Mouse (Mus musculus) lung, adult 2 months (tissue): Measurements from ENCODE around the gene Popdc2.

Experiments
- CTCF ChIP-seq: fragments of 200-500 bp; IDR thresholded peaks from 2 replicates; pipeline ENCODE4 v1.5.1; 2011; ENCODE audit warnings: mild to moderate bottlenecking, low read length, control low read depth; ENCODE audit not compliant: insufficient read depth
- POLR2A ChIP-seq: fragments of 200-500 bp; IDR thresholded peaks from 2 replicates; pipeline ENCODE4 v1.6.1; 2011; ENCODE audit warnings: low read depth, mild to moderate bottlenecking, control low read depth, low read length, borderline replicate concordance; ENCODE audit errors: extremely low read depth

DNA sequence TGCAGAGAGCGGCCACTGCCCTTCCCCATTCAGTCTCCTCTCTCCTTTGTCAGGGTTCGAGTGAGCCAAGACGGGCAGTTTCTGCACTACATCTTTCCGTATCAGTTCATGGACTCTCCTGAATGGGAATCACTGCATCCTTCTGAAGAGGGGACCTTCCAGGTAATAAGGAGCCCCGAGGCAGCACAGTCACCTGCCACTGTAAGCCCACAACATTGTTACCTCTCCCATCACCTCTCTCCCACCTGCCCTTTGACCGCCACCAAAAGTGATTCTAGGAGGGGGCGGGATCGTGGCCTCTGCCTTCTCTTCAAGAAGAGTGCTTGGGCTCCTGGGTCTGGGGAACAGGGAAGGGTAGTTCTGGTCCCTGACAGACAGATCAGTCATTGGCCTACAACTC is 7.4 kb downstream of the Popdc2 start:
- TF ChIP-seq CTCF (no peak), POLR2A (no peak)
